Mouse (Mus musculus) lung, embryonic 16.5 days (tissue): ENCODE data around the gene Mbnl1. TPM values are rescaled to one million over a fixed set of nuclear protein-coding genes. Genes with fewer than 3 reads are reported as not detected.

ENCODE experiments used
- ATAC-seq: fragments of 200-750 bp; cut with Nextera tagmentation; 2 replicates; pipeline ENCODE4 v1.8.0; 2017; ENCODE audit warnings: low read depth, mild to moderate bottlenecking, moderate library complexity
- H3K27ac ChIP-seq: fragments of 300-500 bp; sonication (generic); 2 replicates; pipeline ENCODE4 v1.5.1; 2014; ENCODE audit warnings: mild to moderate bottlenecking, control low read depth, low read length
- H3K27me3 ChIP-seq: fragments of 300-500 bp; sonication (generic); 2 replicates; pipeline ENCODE4 v1.6.1; 2014; ENCODE audit warnings: low read depth, low read length, mixed read lengths; ENCODE audit not compliant: control insufficient read depth, insufficient read depth
- H3K36me3 ChIP-seq: fragments of 300-500 bp; sonication (generic); 2 replicates; pipeline ENCODE4 v1.6.1; 2014; ENCODE audit warnings: low read length; ENCODE audit not compliant: control insufficient read depth, insufficient read depth
- H3K4me1 ChIP-seq: fragments of 300-500 bp; sonication (generic); replicated peaks from 2 replicates; pipeline ENCODE4 v1.6.1; 2014; ENCODE audit warnings: low read length, mixed read lengths; ENCODE audit not compliant: control insufficient read depth, insufficient read depth
- H3K4me2 ChIP-seq: fragments of 300-500 bp; sonication (generic); 2 replicates; pipeline ENCODE4 v1.6.1; 2014; ENCODE audit warnings: low read depth, low read length, control low read depth
- H3K4me3 ChIP-seq: fragments of 300-500 bp; sonication (generic); 2 replicates; pipeline ENCODE4 v1.5.1; 2014; ENCODE audit warnings: mild to moderate bottlenecking, low read length, control low read depth
- H3K9ac ChIP-seq: fragments of 300-500 bp; sonication (generic); 2 replicates; pipeline ENCODE4 v1.6.1; 2014; ENCODE audit warnings: low read length, control low read depth
- H3K9me3 ChIP-seq: fragments of 300-500 bp; sonication (generic); 2 replicates; pipeline ENCODE4 v1.6.1; 2016; ENCODE audit warnings: low read length; ENCODE audit not compliant: control insufficient read depth
- WGBS: fragments of 180-500 bp; shearing (Covaris S2); extraction: QIAGEN DNeasy Blood & Tissue Kit; methylation state at CpG from one replicate; pipeline ENCODE4 v1.1.7; 2014; 5-methylcytosine and 5-hydroxymethylcytosine counted together
- polyA plus RNA-seq: library from polyadenylated mRNA; unstranded; fragments of >200 nt; fragmentation: Nextera tagmentation; extraction: Ambion mirVana; gene quantifications from 2 replicates; pipeline ENCODE4 v1.2.1, GENCODE M21; 2015

Gene Mbnl1
- polyA plus RNA-seq, 1 experiment from 2014 or later = 180 TPM

- no peak overlapping the region for H3K4me3 ChIP-seq
- H3K4me2 ChIP-seq = no peak overlapping the region
- H3K9ac ChIP-seq = no peak overlapping the region
- peak overlapping the region; percentile 27; the same call in 1 of the 2 replicates for H3K27ac ChIP-seq
- no peak; the same call in 1 of the 2 replicates for ATAC-seq
- peaks cover 33% of the 10 kb centered on the region for H3K4me1 ChIP-seq
- no peaks in the 10 kb centered on the region for H3K36me3 ChIP-seq
- H3K27me3 ChIP-seq = no peaks in the 10 kb centered on the region
- H3K9me3 ChIP-seq = no peaks in the 10 kb centered on the region
- WGBS = 37% methylated on average over 5 of the region's 5 CpGs
Observed at GRCm38 (mm10) chr3:60580699-60581098, 108.1 kb downstream of the Mbnl1 start.

DNA sequence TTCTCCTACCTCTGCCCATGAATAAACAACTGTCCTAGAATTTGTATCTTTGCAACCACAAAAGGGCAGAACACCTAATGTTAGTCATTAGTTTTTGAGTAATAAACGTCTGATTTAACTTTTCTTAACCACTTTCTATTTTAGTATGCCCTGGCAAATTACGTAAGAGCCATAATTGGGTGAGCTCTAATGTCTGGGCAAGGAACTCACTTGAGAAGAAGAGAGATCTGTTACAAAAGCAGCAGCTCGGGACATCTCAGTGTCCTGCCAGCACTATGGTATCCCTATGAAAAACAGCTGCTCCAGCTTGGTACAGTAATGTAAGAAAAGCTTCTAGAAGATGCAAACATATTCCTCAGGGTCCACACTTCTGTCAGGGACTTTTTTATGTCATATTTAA, 109.5 kb downstream of the Mbnl1 start:
- 33% methylated on average over 3 of the region's 3 CpGs for WGBS
- ATAC-seq = no peak
- Histone ChIP-seq H3K27me3 (no peaks in the 10 kb centered on the region), H3K36me3 (no peaks in the 10 kb centered on the region), H3K9ac (no peak overlapping the region), H3K9me3 (no peaks in the 10 kb centered on the region), H3K27ac (no peak overlapping the region), H3K4me1 (peaks cover 27% of the 10 kb centered on the region), H3K4me3 (no peak overlapping the region), H3K4me2 (no peak overlapping the region)

DNA sequence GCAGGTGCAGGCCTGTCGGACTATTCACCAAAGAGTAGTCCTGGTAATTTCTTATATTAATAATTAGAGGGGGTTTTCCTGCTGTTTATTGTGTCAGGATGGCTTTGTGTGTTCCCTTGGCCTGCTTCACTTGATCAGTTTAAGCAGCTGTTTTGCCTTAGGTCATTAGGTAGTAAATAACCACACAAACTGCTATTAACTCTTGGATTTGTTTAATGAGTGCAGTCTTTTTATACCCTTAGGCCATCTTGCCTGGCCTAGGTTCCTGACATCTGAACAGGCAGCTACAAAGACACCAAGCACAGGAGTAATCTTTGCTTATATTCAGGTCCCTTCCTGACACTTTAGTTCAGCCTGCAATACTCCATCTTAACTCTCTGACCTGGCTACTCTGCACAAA, 110.0 kb downstream of the Mbnl1 start:
- Histone ChIP-seq H3K4me1 (peaks cover 29% of the 10 kb centered on the region), H3K27ac (no peak overlapping the region), H3K4me3 (no peak overlapping the region), H3K9ac (no peak overlapping the region), H3K27me3 (no peaks in the 10 kb centered on the region), H3K4me2 (no peak overlapping the region), H3K36me3 (no peaks in the 10 kb centered on the region), H3K9me3 (no peaks in the 10 kb centered on the region)
- WGBS = 94% methylated on average over 1 of the region's 1 CpGs
- ATAC-seq = no peak

DNA sequence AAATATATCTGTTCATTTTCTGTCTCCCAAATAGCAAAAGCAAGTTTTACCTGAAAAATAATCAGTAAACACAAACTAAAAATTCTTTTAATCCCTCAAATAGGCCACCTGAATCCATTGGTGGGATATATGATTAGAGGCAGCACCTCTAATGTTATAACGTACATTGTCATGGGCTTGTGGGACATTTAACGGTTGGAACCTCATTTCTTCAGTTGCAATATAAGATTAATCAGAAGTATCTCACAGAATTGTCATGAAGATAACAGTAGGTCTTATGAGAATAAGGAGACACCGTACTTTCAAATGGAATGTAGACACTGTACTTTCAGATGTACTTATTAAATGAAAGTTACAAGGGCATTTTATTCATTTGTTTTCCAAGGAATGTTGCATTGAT, 112.1 kb downstream of the Mbnl1 start:
- Histone ChIP-seq H3K4me3 (no peak overlapping the region), H3K9ac (no peak overlapping the region), H3K27ac (no peak overlapping the region), H3K9me3 (no peaks in the 10 kb centered on the region), H3K4me2 (no peak overlapping the region), H3K4me1 (peaks cover 28% of the 10 kb centered on the region), H3K27me3 (no peaks in the 10 kb centered on the region), H3K36me3 (no peaks in the 10 kb centered on the region)
- 87% methylated on average over 3 of the region's 3 CpGs for WGBS
- no peak for ATAC-seq

DNA sequence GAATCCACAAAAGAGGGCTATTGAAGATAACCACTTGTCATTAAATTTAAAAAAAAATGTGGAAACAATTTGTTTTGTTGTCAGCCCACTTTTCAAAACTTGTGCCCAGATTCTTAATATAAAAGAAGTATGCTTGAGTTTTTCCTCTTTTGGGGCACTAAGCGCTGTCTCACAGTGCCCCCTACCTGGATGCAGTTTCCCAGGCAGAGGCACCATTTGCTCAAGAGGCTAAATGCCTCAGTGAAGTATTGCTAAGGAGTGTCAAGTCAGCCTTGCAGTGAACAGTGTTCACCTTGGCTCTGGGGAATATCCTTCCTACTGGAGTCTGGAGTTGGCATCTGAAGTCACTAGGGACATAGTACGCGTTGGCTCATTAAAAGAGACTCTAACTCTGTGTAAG, 113.4 kb downstream of the Mbnl1 start:
- H3K36me3 ChIP-seq = no peaks in the 10 kb centered on the region
- H3K27ac ChIP-seq = no peak overlapping the region
- 89% methylated on average over 3 of the region's 3 CpGs for WGBS
- H3K4me2 ChIP-seq = no peak overlapping the region
- no peak overlapping the region for H3K9ac ChIP-seq
- no peaks in the 10 kb centered on the region for H3K9me3 ChIP-seq
- H3K4me3 ChIP-seq = no peak overlapping the region
- no peak for ATAC-seq
- no peaks in the 10 kb centered on the region for H3K27me3 ChIP-seq
- H3K4me1 ChIP-seq = peaks cover 17% of the 10 kb centered on the region

- Histone ChIP-seq H3K4me1 (peaks cover 11% of the 10 kb centered on the region), H3K36me3 (no peaks in the 10 kb centered on the region), H3K4me3 (no peak overlapping the region), H3K27ac (no peak overlapping the region), H3K9me3 (no peaks in the 10 kb centered on the region), H3K4me2 (no peak overlapping the region), H3K9ac (no peak overlapping the region), H3K27me3 (no peaks in the 10 kb centered on the region)
- ATAC-seq = no peak
- WGBS = 74% methylated on average over 4 of the region's 4 CpGs
Observed at GRCm38 (mm10) chr3:60587149-60587548, 114.5 kb downstream of the Mbnl1 start.

DNA sequence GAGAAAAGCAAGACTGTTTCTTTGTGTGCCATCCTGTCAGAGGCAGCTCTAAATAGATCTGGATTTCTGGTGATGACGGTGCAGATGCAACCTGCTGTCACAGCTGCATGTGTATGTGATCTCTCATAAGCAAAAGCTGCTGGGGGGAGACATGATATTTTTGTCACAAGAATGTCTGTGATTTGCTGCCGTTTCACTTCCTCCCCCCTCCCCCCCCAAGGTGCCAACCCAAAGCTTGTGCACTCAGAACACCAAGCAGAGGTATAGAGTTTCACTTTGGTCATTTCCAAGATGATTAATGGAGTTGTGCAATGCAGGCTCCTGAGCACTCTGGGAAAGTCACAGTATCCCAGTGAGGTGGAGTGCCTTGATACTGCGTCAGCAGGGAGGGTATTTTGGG, 116.7 kb downstream of the Mbnl1 start:
- H3K4me1 ChIP-seq = peaks cover 15% of the 10 kb centered on the region
- H3K27ac ChIP-seq = no peak overlapping the region
- ATAC-seq = 0 out of 2 replicates have a peak, but pooled peaks have one; percentile 52
- H3K4me3 ChIP-seq = no peak overlapping the region
- H3K4me2 ChIP-seq = no peak overlapping the region
- H3K36me3 ChIP-seq = no peaks in the 10 kb centered on the region
- no peaks in the 10 kb centered on the region for H3K9me3 ChIP-seq
- no peaks in the 10 kb centered on the region for H3K27me3 ChIP-seq
- H3K9ac ChIP-seq = no peak overlapping the region
- 40% methylated on average over 3 of the region's 3 CpGs for WGBS

- WGBS = 80% methylated on average over 10 of the region's 10 CpGs
- Histone ChIP-seq H3K4me2 (no peak overlapping the region), H3K27me3 (no peaks in the 10 kb centered on the region), H3K36me3 (peaks cover 2% of the 10 kb centered on the region; the same call in 1 of the 2 replicates), H3K9ac (no peak overlapping the region), H3K4me3 (no peak overlapping the region), H3K27ac (no peak overlapping the region), H3K4me1 (peaks cover 6% of the 10 kb centered on the region), H3K9me3 (no peaks in the 10 kb centered on the region)
- ATAC-seq = no peak
Observed at GRCm38 (mm10) chr3:60595606-60596005, 123.0 kb downstream of the Mbnl1 start.

DNA sequence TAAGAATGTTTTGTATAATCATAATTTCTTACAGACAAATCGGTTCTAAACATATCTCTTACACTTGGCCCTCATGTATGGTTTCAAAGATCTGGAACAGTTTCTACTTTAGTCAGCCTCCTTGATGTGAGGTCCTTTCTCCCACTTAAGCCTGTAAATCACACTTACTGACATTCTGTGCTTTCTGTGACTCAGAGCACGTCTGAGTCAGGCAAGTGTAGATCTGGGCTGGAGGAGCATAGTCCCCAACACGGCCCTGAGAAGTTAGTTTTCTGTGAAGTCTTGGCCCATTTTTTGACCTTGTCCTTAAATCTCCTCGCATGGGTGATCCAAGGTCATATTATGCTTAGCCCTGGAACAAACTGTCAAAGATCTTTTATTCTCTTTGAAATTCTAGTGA, 124.4 kb downstream of the Mbnl1 start:
- H3K36me3 ChIP-seq = peaks cover 2% of the 10 kb centered on the region; the same call in 1 of the 2 replicates
- no peak overlapping the region for H3K4me3 ChIP-seq
- no peaks in the 10 kb centered on the region for H3K27me3 ChIP-seq
- H3K27ac ChIP-seq = no peak overlapping the region
- WGBS = 43% methylated on average over 4 of the region's 4 CpGs
- peaks cover 6% of the 10 kb centered on the region for H3K4me1 ChIP-seq
- no peak overlapping the region for H3K9ac ChIP-seq
- peak; percentile 86 for ATAC-seq
- H3K4me2 ChIP-seq = no peak overlapping the region
- H3K9me3 ChIP-seq = no peaks in the 10 kb centered on the region

GRCm38 (mm10) chr3:60601686-60602085, 129.1 kb downstream of the Mbnl1 start:
- H3K4me1 ChIP-seq = peaks cover 3% of the 10 kb centered on the region; the same call in 1 of the 2 replicates
- H3K4me3 ChIP-seq = no peak overlapping the region
- whole genome bisulfite sequencing = 19% methylated on average over 4 of the region's 4 CpGs
- H3K27ac ChIP-seq = no peak overlapping the region
- H3K9ac ChIP-seq = no peak overlapping the region
- peak; percentile 46 for ATAC-seq
- H3K4me2 ChIP-seq = no peak overlapping the region
- peaks cover 13% of the 10 kb centered on the region for H3K36me3 ChIP-seq
- H3K9me3 ChIP-seq = no peaks in the 10 kb centered on the region
- no peaks in the 10 kb centered on the region for H3K27me3 ChIP-seq
